Mouse (Mus musculus) bone marrow macrophage, adult 2 months (primary cell): Measurements from ENCODE around the gene Cracr2b.

Experiments
- CTCF ChIP-seq: IDR thresholded peaks from 2 replicates; pipeline ENCODE4 v1.5.1; 2012; ENCODE audit warnings: low read depth, mild to moderate bottlenecking, low read length, moderate library complexity
- POLR2A ChIP-seq: IDR thresholded peaks from 2 replicates; pipeline ENCODE4 v1.6.1; 2012; ENCODE audit warnings: mild to moderate bottlenecking, low read depth, low read length, borderline replicate concordance

DNA sequence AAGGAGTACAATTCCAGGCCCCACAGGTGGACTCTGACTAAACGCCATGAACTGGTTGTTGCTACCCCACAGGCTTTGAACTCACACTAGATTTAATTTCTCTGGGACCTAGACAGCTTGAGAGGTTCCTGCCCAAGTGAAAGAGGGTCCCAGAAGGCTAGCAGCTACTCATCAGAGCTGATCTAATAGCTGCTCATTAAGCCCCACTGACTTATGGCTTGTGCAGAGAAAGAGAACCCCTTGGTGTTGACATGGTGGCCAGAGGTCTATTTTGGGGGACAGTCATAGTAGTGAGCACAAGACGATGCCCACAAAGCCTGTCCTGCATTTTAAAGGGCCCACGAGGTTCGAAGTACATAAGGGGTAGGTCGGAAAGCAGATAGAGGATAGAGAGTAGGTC lies 13.3 kb downstream of the Cracr2b start:
- TF ChIP-seq CTCF, result no peak
- TF ChIP-seq POLR2A, result no peak
